Mouse (Mus musculus) heart, postnatal 0 days (tissue): ENCODE results near the gene Papln.

Experiments used
- CTCF ChIP-seq: IDR thresholded peaks from 2 replicates; pipeline ENCODE4 v1.5.1; 2016; ENCODE audit warnings: antibody characterized with exemption, control low read depth, low read depth
- EP300 ChIP-seq: IDR thresholded peaks from 2 replicates; pipeline ENCODE4 v1.6.1; 2016; ENCODE audit warnings: antibody characterized with exemption, low read depth

DNA sequence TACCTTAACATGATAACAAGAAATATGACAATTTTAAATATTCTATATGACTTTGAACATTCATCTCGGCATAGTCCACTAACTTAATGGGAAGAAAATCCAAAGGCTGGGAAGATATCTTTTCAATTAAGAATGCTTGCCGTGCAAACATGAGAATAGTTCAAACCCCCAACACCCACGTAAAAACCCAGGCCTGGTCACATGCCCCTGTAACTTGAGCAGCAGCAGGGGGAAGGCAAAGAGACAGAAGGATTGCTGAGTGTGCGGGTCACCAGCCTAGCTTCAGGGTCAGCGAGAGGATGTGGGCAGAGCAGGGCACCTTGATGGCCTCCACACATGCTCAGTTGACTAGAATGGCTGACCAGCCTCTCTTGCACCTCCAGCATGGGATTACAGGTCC lies 21.7 kb upstream of the Papln start:
- TF ChIP-seq CTCF (no peak), EP300 (no peak)
